Mouse (Mus musculus) heart, embryonic 11.5 days (tissue): Measurements from ENCODE around the gene Lhfpl1. TPM values are rescaled to one million over a fixed set of nuclear protein-coding genes. Genes with fewer than 3 reads are reported as not detected.
"Not testable (repeated sequence)": the region's sequence is repeated elsewhere in the genome, so short reads cannot be mapped to it uniquely, and the experiment has no call there.

Source experiments
- ATAC-seq: fragments of 200-750 bp; cut with Nextera tagmentation; replicated peaks from 2 replicates; pipeline ENCODE4 v1.8.0; 2017; ENCODE audit warnings: moderate library complexity; ENCODE audit not compliant: insufficient number of reproducible peaks, low FRiP score, low TSS enrichment
- H3K27ac ChIP-seq: fragments of 300-500 bp; sonication (generic); 2 replicates; pipeline ENCODE4 v1.5.1; 2014; ENCODE audit warnings: mild to moderate bottlenecking, low read depth, low read length
- H3K27me3 ChIP-seq: fragments of 300-500 bp; sonication (generic); 2 replicates; pipeline ENCODE4 v1.6.1; 2014; ENCODE audit warnings: mild to moderate bottlenecking, low read length, mixed read lengths; ENCODE audit not compliant: control insufficient read depth, insufficient read depth
- H3K36me3 ChIP-seq: fragments of 300-500 bp; sonication (generic); 2 replicates; pipeline ENCODE4 v1.6.1; 2014; ENCODE audit warnings: mild to moderate bottlenecking, low read length, moderate library complexity, mixed read lengths; ENCODE audit not compliant: control insufficient read depth, insufficient read depth
- H3K4me1 ChIP-seq: fragments of 300-500 bp; sonication (generic); 2 replicates; pipeline ENCODE4 v1.6.1; 2014; ENCODE audit warnings: low read length; ENCODE audit not compliant: control insufficient read depth, insufficient read depth
- H3K4me2 ChIP-seq: fragments of 300-500 bp; sonication (generic); 2 replicates; pipeline ENCODE4 v1.6.1; 2014; ENCODE audit warnings: mild to moderate bottlenecking, moderate library complexity
- H3K4me3 ChIP-seq: fragments of 300-500 bp; sonication (generic); 2 replicates; pipeline ENCODE4 v1.5.1; 2014; ENCODE audit warnings: low read depth, low read length
- H3K9ac ChIP-seq: fragments of 300-500 bp; sonication (generic); 2 replicates; pipeline ENCODE4 v1.6.1; 2014; ENCODE audit warnings: mild to moderate bottlenecking, low read depth, low read length, moderate library complexity
- H3K9me3 ChIP-seq: fragments of 300-500 bp; sonication (generic); replicated peaks from 2 replicates; pipeline ENCODE4 v1.6.1; 2016; ENCODE audit warnings: low read length; ENCODE audit not compliant: control insufficient read depth
- WGBS: fragments of 180-500 bp; shearing (Covaris S2); extraction: QIAGEN DNeasy Blood & Tissue Kit; methylation state at CpG from one replicate; pipeline ENCODE4 v1.1.7; 2014; ENCODE audit not compliant: insufficient replicate concordance; 5-methylcytosine and 5-hydroxymethylcytosine counted together
- polyA plus RNA-seq: library from polyadenylated mRNA; unstranded; fragments of >200 nt; fragmentation: Nextera tagmentation; extraction: Ambion mirVana; gene quantifications from 2 replicates; pipeline ENCODE4 v1.2.1, GENCODE M21; 2014

Lhfpl1 gene
- polyA plus RNA-seq = 1.1 TPM in 2 replicates

DNA sequence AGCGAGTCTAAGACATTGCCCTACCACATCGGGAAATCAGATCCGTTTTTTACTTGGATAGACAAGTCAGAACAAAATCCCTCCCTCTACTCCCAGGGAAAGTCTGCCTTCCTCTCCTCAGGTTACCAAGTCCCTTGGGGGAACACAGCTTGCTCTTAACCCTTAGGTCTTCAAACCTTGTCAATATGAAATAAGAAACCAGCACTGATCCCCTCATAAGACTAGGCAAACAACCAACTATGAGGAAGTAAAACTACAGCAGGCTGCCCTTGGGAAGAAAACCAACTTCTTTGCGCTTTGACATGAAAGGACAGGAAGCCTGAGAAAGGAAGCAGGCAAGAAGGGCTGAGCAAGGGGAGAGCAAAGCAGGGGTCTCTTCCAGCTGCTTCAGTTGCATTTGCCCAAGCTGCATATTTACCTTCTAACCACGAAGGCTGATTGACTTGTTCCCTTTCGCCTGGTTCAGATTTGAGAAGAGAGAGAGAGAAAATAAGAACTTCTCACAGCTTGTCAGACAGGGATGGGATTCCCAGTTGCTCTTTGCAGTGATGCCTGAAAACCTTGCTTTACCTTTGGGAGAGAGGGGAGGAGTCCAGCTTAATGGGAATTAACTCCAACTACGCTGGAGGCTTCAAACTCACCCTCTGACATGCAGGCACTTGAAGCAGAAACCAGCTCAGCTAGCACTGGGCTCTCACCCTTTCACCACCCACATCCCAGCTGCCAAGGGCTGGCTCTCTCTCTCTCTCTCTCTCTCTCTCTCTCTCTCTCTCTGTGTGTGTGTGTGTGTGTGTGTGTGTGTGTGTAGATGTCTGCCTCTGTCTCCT, at the start of gene Lhfpl1:
Gene Lhfpl1, minus strand, starts transcription at position 713 of the 827 bp plus-strand sequence.
- Histone ChIP-seq H3K4me1 (no peaks in the 10 kb centered on the region), H3K9ac (no peak within 1 kb of the TSS), H3K9me3 (no peaks in the 10 kb centered on the region), H3K4me3 (no peak within 1 kb of the TSS), H3K27me3 (no peaks in the 10 kb centered on the region), H3K27ac (no peak within 1 kb of the TSS), H3K4me2 (peak within 1 kb of the TSS; percentile 35), H3K36me3 (no peaks in the 10 kb centered on the region)
- no peak; the same call in 1 of the 2 replicates for ATAC-seq
- 33% methylated on average over 7 of the region's 7 CpGs for WGBS

GRCm38 (mm10) chrX:145371839-145372238, 22.9 kb upstream of the Lhfpl1 start:
- no peak for ATAC-seq
- WGBS = 36% methylated on average over 5 of the region's 5 CpGs
- H3K4me2 ChIP-seq = no peak overlapping the region
- no peaks in the 10 kb centered on the region for H3K4me1 ChIP-seq
- H3K27me3 ChIP-seq = no peaks in the 10 kb centered on the region
- no peak overlapping the region for H3K4me3 ChIP-seq
- H3K36me3 ChIP-seq = no peaks in the 10 kb centered on the region
- H3K9me3 ChIP-seq = no peaks in the 10 kb centered on the region
- H3K27ac ChIP-seq = no peak overlapping the region
- no peak overlapping the region for H3K9ac ChIP-seq

- no peak overlapping the region for H3K9ac ChIP-seq
- H3K4me1 ChIP-seq = no peaks in the 10 kb centered on the region
- ATAC-seq = no peak
- H3K4me2 ChIP-seq = no peak overlapping the region
- H3K27me3 ChIP-seq = no peaks in the 10 kb centered on the region
- H3K36me3 ChIP-seq = no peaks in the 10 kb centered on the region
- no peaks in the 10 kb centered on the region for H3K9me3 ChIP-seq
- H3K4me3 ChIP-seq = no peak overlapping the region
- WGBS = 60% methylated on average over 4 of the region's 4 CpGs
- no peak overlapping the region for H3K27ac ChIP-seq
These were observed 13.6 kb upstream of the Lhfpl1 start for GRCm38 (mm10) chrX:145362527-145362926.

- Histone ChIP-seq H3K9me3 (no peaks in the 10 kb centered on the region), H3K4me3 (no peak overlapping the region), H3K36me3 (no peaks in the 10 kb centered on the region), H3K4me2 (no peak overlapping the region), H3K9ac (no peak overlapping the region), H3K4me1 (no peaks in the 10 kb centered on the region), H3K27ac (no peak overlapping the region), H3K27me3 (no peaks in the 10 kb centered on the region)
- ATAC-seq = no peak
- 72% methylated on average over 2 of the region's 2 CpGs for WGBS
These were observed 6.5 kb downstream of the Lhfpl1 start for GRCm38 (mm10) chrX:145342402-145342801.

DNA sequence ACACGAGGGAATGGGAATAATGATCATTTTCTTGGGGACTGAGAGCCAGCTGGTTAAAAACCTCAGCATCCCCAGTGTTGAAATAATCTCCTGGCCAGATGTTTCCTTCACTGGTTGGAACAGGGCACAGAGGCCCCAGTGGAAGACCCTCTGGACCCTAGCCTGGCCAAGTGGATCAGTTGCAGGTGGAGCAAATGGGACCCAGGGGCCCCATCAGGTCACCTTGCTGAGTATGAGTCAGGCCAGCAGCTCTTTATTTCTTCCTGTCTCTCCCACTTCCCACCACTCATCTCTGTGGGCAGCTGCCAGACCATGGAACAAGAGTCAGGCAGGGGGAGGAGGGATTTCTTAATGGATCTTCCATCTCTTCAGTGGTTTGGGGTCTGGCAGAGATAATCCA, 12.7 kb downstream of the Lhfpl1 start:
- Histone ChIP-seq H3K4me1 (no peaks in the 10 kb centered on the region), H3K27me3 (no peaks in the 10 kb centered on the region), H3K27ac (no peak overlapping the region), H3K9ac (no peak overlapping the region), H3K4me3 (no peak overlapping the region), H3K36me3 (no peaks in the 10 kb centered on the region), H3K9me3 (no peaks in the 10 kb centered on the region), H3K4me2 (no peak overlapping the region)
- 66% methylated on average over 1 of the region's 1 CpGs for WGBS
- ATAC-seq = no peak

- no peaks in the 10 kb centered on the region for H3K4me1 ChIP-seq
- 67% methylated on average over 1 of the region's 1 CpGs for WGBS
- no peak overlapping the region for H3K4me2 ChIP-seq
- no peak overlapping the region for H3K9ac ChIP-seq
- H3K27me3 ChIP-seq = no peaks in the 10 kb centered on the region
- no peaks in the 10 kb centered on the region for H3K9me3 ChIP-seq
- ATAC-seq = no peak
- H3K27ac ChIP-seq = no peak overlapping the region
- H3K4me3 ChIP-seq = no peak overlapping the region
- H3K36me3 ChIP-seq = no peaks in the 10 kb centered on the region
These were observed 40.3 kb downstream of the Lhfpl1 start for GRCm38 (mm10) chrX:145308555-145308954.

- 7% methylated on average over 2 of the region's 2 CpGs for WGBS
- ATAC-seq = no peak
- Histone ChIP-seq H3K27me3 (no peaks in the 10 kb centered on the region), H3K4me1 (no peaks in the 10 kb centered on the region), H3K36me3 (no peaks in the 10 kb centered on the region), H3K4me3 (no peak overlapping the region), H3K27ac (no peak overlapping the region), H3K9ac (no peak overlapping the region), H3K4me2 (no peak overlapping the region), H3K9me3 (no peaks in the 10 kb centered on the region)
These were observed 41.7 kb downstream of the Lhfpl1 start for GRCm38 (mm10) chrX:145307174-145307573.

- not testable (repeated sequence) for H3K4me3 ChIP-seq, H3K4me1 ChIP-seq, H3K9me3 ChIP-seq, H3K4me2 ChIP-seq, H3K27ac ChIP-seq, H3K36me3 ChIP-seq, H3K9ac ChIP-seq, ATAC-seq, H3K27me3 ChIP-seq
These were observed 48.7 kb downstream of the Lhfpl1 start for GRCm38 (mm10) chrX:145300232-145300631.

DNA sequence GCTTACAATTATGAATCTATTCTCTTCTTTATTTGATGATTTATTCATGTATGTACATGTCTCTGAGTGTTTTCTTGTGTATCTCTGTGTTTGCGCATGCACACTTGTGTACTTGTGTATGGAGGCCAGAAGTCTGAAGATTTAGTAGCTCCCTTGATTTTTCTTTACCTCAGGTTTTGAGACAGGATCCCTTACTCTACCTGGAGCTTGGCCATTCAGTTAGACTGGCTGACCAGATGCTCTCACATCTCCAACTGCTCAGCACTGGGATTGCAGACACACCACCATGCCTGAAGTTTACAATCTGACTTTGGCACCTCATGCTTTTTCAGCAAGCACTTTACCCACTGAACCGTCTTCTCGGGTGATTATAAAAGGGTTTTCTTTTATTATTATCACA, 76.7 kb downstream of the Lhfpl1 start:
- WGBS = 80% methylated on average over 3 of the region's 3 CpGs
- ATAC-seq = no peak
- Histone ChIP-seq H3K27ac (no peak overlapping the region), H3K36me3 (no peaks in the 10 kb centered on the region), H3K4me3 (no peak overlapping the region), H3K4me1 (no peaks in the 10 kb centered on the region), H3K9ac (no peak overlapping the region), H3K9me3 (no peaks in the 10 kb centered on the region), H3K27me3 (no peaks in the 10 kb centered on the region), H3K4me2 (no peak overlapping the region)
